Mouse (Mus musculus): ENCODE measurements around the gene Nin.

The Nin gene

DNA sequence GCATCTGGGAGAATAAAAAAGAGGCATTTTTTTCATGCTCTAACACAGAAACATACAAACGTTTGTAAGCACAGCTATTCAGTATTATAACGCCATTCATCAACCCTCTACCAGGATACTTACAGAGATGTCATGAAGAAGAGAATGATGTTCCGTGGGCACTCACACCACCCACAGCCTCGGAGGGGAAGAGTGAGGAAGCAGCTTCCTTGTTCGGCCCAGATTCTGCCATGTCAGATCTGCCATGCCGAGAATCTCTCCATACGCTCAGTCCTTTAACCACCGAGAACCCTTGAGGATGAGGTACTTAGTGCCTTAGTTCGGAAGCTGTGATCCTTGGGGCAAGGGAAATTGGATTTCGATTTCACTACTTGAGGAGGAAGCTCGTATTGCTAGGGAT, at the start of gene Nin:
Gene Nin (minus strand): TSS at position 367 of the 400 bp plus-strand sequence.
- 52% methylated on average over 11 of the region's 11 CpGs for WGBS

DNA sequence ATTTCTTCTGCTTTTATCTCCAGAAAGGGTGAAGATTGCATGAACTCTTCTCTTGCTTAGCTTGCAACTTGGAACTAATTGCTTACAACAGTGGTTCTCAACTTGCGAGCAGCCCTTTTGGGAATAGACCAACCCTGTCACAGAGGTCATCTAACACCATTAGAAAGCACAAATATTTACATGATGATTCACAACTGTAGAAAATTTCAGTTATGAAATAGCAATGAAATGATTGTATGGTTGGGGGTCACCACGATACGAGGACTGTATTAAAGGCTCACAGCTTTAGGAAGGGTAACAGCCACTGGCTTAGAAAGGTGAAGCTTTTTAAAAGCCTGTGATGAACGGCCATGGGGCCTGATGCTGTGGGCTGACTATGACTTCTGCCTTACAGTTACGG, 47.5 kb upstream of the Nin start:
- 93% methylated on average over 5 of the region's 5 CpGs for WGBS

DNA sequence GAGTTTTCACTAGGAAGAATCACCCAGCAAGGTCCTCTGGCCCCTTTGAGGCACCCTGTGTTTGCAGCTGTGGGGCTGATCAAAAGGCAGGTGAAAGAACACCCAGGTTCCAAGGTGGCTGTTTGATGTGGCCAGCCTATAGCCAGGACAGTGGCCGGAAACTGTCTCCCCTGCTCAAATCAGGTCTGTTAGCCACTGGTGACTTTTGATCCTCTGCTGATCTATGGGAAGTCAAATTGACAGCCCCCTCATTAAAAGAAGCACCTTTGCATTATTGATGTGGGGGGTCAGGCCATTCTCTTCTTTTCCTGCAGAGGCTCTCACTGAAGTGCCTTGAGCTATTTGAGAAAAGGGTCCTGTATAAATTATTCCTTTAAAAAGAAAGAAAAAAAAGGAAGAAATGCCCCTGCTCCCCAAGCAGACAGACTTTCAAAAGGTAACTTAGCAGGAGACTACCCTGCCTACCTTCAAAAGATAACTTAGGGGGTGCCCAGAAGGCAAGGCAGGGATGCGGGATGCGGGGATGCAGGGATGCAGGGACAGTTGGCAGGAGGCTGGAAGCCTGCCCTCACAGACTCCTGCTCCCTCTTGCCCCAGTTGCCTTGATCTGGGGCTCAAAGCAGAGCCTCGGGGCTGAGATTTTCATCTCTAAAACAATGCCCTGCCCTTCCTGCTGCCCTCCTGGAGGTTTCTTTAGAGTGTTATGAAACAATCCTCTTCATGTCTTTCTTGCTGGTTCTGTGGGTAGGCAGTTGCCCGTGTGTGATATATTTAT, 44.0 kb upstream of the Nin start:
- WGBS: 54% methylated on average over 5 of the region's 5 CpGs

DNA sequence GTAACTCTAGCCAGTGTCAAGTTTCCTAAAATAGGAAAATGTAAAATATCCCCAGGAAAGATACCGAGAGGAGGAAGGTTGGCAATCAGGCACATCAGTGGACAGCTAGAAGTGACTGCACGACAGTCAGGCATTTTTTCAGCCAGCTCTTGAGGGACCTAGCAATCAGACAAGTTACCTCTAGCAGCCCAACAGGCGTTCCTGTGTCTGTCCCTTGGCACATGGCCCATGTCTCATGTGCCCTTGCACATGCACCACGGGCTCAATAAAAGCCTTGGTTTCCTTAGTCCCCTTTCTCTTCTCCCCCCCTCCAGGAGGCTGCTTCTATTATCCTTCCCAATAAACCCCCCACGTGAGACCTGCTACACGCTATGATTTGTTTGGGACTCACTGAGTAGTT, 42.7 kb upstream of the Nin start:
- WGBS: 69% methylated on average over 6 of the region's 6 CpGs

DNA sequence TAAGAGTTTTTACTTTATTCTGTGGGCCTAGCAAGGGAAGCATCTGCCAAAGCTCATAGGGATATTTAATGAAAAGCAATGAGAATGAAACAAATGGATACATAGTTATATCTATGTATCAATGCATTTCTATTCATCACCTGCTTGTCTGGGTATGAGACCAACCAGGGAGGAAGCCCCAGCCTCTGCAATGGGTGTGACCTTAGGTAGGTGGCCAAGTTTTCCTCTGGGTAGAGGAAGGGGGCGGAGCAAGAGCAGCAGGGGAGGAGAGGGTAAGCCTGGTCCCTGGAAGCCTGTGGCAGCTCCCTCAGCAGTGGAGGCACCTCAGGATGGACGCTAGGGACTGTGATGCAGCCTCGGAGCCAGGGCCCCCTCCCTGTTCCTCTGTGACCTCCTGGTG, 40.3 kb upstream of the Nin start, which contains the start of gene Abhd12b:
Gene Abhd12b (plus strand): TSS at position 301 of the 400 bp plus-strand sequence.
- 81% methylated on average over 3 of the region's 3 CpGs for WGBS

DNA sequence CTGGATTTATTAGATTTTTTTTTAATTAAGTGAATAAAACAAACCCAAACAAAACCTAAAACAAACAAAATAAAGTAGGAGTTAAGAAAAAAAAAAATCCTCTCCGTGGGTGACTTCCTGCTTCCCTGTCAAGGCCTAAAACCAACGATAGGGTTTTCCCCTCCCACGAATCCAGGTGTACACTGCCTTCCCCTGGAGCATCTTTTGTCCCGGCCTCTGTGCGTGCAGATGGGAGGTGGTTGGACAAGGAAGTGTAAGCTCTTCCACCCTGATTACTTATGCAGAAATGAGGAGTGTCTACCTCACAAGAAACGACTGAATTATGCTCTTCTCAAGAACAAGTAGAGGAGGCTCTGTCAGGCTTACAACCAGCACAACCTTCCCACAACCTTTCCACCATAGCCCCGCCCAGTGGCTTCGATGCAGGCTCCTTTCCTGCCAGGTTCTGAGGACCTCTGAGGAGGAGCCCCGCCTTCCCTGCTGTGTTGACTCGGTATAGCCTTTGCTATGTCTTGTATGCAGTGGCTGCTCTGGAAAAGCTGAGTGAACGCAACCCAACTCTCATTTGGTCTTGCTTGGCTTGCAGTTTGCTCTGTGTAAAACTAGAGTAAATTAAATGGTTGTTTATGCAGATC, 35.2 kb upstream of the Nin start:
- WGBS: 19% methylated on average over 11 of the region's 11 CpGs

DNA sequence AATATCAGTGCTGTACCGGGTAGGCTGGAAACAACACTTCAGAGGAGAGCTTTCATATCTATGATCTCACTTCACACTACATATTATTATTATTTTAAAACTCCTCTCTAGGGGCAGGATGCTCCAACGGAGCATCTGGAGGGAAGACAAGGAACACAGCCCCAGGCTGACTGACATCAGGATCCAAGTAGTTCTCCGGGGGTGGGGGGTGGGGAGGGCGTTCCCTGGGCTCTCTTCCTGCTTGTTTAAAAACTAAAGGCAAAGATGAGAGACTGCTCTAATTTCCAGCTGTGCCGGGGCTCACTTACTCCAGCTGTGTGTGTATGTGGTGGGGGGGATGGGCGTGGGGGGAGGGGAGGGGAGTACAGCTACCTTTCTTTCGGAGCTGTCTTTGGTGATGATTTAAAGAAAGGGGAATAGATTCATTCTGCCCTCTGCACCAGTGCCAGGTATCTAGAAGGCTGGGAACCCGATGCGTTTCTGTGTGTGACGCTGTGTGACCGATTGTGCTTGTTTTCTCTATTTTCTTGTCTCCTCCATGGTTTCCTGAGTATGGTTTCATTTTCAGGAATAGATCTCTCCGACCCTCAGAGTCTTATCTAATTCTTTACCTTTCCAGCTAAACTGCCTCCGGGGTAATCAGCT, 34.6 kb upstream of the Nin start:
- 11% methylated on average over 13 of the region's 13 CpGs for WGBS

DNA sequence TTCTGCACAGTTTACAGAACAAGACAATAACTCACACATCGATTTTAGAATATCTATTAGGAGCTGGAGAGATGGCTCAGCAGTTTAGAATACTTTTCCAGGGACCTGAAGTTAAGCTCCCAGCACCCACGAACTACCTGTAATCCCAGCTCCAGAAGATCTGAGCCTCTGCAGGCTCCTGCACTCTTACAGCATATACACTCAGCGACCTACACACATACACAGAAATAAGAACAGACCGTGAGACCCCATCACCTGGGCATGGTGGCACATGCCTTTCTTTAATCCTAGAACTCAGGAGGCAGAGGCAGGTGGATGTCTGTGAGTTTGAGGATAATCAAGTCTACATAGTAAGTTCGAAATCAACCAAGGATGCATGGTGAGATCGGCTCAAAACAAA, 32.1 kb upstream of the Nin start:
- 94% methylated on average over 6 of the region's 6 CpGs for WGBS

DNA sequence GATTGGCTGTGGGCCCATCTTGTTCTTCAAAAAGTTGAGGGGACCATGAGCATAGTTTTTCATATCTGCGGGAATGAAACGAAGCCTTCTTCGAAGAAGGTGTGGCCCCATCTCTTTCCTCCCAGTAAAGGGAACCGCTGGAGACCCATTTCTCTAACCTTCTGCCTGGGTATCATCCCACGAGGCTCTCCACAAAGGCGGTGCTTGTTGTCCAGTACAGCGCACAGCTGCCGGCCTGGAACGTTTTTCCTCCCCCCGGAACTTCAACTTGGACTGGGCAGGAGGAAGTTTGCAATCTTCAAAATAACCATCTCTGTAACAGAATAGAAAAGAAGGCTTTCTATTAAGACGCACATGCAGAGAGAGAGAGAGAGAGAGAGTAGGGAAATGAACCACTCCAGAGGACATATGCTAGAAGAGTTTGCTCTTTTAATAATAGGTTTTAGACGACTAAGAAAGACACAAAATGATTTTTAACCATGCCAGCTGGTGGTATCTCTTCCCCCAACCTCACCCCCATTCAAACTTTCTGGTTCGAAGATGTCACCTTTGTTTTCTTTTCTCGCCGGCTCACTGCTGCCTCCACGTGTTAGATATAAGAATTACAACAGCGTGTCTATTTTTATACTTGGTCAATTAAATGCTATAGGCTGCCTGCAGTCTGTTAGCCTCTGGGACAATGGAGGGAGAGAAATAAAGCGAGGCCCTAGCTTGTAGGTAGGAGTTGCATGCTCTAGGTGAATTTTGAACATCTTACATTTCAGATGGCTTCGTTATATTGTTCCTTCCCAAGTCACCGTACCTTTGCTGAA, 31.3 kb upstream of the Nin start:
- 36% methylated on average over 20 of the region's 20 CpGs for WGBS

DNA sequence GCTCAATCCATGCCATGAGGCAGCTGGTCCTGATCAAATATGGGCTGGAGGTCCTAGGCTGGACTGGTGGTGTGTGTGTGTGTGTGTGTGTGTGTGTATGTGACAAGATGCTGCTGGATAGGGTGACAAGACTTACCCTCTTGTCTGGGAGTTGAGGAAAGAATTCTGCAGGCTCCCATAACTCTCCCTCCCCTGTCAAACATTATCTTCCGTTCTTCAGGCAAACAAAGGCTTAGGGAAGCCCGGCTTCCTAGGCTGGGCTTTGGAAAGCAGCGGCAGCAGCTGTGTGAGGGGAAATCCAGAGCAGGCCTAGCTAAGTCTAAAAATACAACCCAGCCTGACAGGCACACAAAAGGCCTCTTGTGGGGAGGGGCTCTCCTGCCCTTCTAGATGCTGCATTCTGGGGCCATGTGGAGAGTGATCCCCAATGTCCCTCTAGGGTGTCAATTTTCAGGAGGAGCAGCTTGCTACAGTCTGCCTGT, 30.6 kb upstream of the Nin start:
- WGBS: 41% methylated on average over 3 of the region's 3 CpGs

DNA sequence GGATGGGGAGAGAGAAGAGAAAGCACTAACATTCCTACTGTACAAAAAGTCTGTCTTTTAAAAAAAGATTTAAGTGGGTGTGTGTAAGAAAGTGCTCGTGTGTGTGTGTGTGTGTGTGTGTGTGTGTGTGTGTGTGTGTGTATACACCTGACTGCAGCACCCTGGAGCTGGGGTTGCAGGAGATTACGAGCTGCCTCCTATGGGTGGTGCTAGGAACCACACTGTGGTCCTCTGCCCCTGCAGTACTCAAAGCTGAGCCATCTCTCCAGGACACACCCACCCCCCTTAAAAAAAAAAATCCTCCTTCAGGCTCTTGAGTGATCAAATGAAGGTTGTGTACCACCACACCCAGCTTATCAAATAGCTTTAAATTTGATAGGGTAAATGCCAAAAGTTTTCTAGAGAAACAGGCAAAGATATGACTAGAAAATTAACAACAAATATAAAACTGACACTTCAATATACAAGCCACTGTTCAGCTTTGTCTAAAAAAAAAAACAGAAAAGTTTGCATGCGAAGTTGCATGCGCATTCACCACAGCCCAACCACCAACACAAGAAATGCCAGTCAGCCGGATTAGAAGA, 27.6 kb upstream of the Nin start:
- 80% methylated on average over 5 of the region's 5 CpGs for WGBS

DNA sequence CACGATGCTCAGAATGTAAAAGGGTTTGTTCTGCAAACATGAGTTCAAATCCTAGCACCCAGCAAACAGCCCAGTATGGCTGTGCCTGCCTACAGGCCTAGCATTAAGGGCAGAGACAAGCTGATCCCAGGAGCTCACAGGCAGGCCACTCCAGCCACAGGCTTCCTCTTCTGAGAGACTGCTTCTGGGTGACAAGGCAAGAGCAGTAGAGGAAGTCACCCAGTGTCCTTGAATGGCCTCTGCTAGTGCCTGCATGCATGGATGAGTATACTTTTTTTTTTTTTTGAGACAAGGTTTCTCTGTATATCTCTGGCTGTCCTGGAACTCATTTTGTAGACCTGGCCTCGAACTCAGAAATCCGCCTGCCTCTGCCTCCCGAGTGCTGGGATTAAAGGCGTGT, 27.0 kb upstream of the Nin start:
- 93% methylated on average over 5 of the region's 5 CpGs for WGBS

DNA sequence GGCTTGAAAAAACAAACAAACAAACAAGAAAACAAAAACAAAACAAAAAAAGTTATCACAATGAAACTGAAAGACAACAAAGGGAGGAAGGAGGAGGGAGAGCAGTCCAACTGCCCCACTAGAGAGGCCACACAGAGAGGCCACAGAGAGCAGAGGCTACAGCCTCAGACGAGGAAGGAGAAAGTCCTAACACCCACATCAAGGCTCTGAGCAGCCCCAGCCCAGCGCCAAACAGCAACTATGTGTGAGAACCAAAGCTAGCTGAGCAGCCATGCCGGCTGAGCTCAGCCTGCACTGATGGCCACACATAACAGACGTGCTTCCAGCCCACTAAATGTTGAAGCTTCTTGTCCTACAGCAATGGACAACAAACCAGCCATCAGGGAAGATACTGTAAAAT, 26.4 kb upstream of the Nin start:
- WGBS: 86% methylated on average over 4 of the region's 4 CpGs

DNA sequence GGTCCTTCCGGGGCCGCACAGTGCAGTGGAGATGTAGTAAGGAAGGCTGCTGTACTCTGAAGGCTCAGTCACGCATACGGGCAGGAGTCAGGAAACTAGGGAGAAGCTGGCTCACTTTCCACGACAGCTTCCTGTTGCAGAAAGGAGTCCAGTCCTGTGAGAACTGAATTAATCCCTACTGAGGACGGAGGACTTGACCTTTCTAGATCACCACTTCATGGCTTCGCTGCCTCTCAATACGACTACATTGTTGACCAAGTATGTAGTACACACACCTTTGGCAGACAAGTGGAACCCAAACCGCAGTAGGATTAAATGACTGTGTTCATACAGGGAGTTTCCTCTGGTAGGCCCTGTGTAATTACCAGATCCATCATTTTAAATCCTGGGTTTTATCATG, 24.1 kb upstream of the Nin start:
- 88% methylated on average over 9 of the region's 9 CpGs for WGBS

DNA sequence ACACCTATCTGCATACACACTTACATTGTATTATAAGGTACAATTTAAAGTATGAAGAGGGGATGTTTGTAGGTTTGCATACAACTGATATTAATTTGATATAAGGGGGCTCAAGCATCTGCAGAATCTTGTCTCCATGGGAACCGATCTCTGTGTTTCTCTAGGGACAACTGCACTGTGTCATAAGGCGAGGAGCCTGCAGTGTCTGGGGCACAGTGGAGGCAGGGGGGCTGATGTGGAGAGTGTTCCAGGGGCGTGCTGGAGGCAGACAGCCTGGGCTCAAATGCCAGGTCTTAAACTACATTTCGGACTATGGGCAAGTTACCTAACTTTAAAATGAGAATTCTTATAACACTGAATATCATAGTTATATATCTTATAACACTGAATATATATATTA, 23.6 kb upstream of the Nin start:
- WGBS: 82% methylated on average over 4 of the region's 4 CpGs

DNA sequence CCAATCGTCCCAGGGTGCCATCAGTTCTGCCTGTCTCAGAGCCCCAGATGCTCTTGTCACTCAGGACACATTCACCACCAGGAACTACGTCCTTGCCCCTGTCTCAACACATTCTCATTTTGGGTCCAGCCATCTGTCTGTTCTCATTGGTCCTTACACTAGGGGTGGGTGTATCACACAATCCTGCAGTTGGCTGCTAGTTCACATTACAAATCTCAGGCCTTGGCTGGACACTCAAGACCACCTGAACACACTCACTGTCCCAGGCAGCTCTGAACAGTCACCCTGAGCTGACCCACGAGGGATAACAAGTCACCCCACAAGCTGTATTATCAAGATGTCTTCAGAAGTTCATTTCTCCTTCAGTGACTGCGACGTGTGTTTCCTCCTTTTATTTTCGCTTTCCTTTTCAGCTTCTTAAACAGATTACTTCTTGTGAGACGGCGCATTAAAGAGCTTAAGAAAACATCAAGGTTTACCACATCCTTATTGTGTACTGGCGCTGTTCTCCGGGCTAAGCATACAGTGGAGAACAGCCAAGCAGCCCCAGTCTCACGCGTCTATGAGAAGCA, 22.8 kb upstream of the Nin start:
- 50% methylated on average over 12 of the region's 12 CpGs for WGBS

DNA sequence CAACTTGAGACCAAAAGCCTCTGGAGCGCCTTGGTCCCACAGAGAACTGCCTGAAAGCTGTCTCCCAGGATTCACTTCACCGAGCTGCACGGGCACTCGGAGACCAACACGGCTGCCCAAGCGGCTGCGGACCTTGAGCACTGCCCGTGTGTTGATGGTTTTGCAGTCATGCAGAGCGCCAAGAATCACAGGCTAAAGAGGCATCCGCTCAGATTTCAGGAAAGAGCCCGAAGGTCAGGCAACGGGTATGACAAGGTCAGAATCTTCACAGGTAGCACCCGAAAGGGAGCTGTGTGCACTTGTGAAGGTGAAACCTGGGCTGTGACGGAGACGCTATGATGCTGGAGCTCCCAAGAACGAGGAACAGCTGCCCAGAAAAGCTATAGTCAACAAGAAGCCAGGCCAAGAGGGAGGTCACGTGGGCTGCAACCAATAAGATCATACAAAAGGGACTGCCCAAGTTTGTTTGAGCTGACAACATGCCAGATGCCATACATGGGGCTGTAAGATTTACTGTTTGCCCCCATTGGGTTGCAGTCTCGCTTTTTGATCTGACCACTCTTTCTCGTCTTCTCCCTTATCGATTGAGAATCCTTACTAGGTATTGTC, 21.2 kb upstream of the Nin start:
- 95% methylated on average over 20 of the region's 20 CpGs for WGBS

DNA sequence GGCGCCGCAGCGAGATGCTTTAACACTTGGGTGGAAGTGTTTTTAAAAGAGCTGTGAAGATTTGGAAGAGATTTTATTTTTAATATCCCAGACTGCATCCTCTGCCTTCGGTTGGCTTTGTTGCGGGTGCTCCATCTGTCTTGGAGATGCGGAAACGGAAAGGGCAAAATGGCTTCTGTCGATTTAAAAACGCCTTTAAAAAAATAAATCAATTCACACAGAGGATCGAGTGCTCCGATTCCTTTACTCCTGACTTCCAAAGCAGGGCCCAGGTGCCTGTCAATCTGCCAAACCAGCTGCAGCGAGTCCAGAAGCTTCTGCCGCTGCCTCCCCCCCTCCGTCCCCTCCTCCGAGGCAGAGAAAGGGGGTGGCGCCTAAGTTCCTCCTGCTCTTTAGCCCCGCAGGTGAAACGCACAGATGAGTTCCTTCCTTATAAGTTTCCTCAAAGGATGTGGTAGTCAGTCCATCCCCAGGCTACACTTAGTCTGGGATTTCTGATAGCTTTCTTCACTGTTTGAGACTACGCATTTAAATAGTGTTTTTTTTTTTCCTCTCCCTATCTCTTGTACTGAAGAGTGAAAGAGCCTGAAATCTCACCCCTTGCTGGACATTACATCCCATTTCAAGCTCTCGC, 17.6 kb upstream of the Nin start:
- 19% methylated on average over 20 of the region's 20 CpGs for WGBS

DNA sequence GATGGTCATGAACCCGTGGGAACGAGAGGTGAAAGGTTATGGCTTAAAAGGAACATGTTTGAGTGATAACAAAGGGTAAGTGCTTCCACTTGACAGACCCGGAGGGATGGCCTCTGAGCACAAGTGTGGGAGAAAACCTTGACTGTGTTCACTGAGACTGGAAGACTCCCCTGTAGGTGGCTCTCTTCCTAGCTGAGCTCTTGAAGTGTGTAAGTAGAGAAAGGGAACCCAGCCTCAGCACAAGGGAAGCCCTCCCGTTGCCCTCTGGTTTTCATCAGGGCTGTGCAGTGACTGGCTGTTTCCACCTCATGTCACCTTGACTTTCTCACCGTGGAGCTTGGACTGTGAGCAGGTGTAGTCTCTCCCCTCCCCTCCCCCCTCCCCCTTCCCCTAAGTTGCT, 15.6 kb upstream of the Nin start:
- 53% methylated on average over 5 of the region's 5 CpGs for WGBS

DNA sequence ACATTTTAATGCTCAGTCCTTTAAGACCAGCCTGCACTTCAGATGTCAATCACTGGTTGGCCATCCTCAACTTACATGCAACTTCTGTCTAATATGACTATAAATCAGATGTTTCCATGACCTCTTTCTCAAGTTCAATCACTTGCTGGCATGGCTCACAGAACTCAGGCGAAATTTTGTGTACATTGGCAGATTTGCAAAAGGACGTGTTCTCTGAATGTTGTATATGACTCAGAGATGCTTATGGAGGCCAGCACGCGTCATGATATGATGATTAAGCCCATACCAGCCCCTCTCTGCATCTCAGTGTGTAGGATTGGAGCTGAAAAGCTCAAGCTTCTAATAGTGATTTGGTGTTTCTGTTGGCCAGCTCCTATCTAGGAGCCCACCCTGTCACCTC, 13.1 kb upstream of the Nin start:
- 65% methylated on average over 4 of the region's 4 CpGs for WGBS
